Comparison of ENCODE assay signal across 8 mouse cellular contexts in the genomic region with DNA sequence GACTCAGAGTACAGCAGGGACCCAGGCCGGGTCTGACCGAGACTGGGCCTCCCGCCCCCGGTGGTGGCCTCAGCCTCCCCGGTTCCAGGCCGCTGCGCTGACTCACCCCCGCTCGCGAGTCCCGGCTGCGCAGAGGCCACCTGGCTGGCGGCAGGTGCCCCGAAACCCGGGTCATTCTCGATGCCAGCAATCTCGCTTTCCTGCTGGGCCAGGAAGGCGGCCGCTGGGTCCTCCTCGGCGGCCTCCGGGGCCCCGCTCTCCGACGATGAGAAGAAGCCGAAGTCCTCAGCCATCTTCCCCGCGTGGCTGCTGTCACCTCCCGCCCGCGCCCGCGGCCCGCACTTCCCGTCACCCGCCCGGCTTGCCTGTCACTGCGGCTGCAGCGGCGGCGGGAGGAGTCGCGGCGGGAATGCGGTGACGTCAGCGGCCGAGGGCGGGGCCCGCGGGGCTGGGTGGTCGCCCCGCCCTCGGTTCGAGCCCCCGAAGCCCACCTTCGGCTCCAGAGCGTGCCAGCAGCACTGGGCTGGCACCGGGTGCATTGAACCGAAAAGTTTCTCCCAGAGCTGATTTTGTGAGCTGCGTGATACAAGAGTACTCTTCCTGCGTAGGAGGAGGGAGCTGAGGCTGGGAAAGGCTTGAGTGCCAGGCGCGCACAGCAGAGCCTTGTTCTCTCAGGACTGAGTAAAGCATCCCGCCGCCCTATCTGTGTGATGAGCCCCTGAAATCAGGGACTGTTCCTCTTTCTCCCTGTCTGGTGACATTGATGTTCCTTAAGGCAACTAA. TPM values are rescaled to one million over a fixed set of nuclear protein-coding genes. Genes with fewer than 3 reads are reported as not detected.
DNase-seq lines count a peak whose midpoint lies in the region; ATAC-seq and TF ChIP-seq lines count a peak whose summit lies in the region.

A gene (minus strand): TSS at position 373 of the 783 bp plus-strand sequence.

- peaks cover 78% of the 10 kb centered on the region for H3K4me1 ChIP-seq in E14TG2a.4 (replicated peaks; ENCODE audit: low read depth, low read length)
- H3K4me1 ChIP-seq in forebrain, embryonic 14.5 days (ENCODE audit: control insufficient read depth, insufficient read depth, low read length) = 0 out of 2 replicates have a peak, but pooled peaks cover 4% of the 10 kb centered on the region
- peaks cover 26% of the 10 kb centered on the region for H3K4me1 ChIP-seq in neural tube, embryonic 14.5 days (ENCODE audit: control insufficient read depth, insufficient read depth, low read length)

- no peaks in the 10 kb centered on the region for H3K9me3 ChIP-seq in E14TG2a.4 (ENCODE audit: low read length)
- no peaks in the 10 kb centered on the region for H3K9me3 ChIP-seq in forebrain, embryonic 14.5 days (replicated peaks; ENCODE audit: control insufficient read depth, low read length)
- H3K9me3 ChIP-seq in neural tube, embryonic 14.5 days (ENCODE audit: control insufficient read depth, low read length) = no peaks in the 10 kb centered on the region

- peaks cover 10% of the 10 kb centered on the region for H3K36me3 ChIP-seq in E14TG2a.4 (ENCODE audit: insufficient read depth, low read length)
- no peaks in the 10 kb centered on the region for H3K36me3 ChIP-seq in forebrain, embryonic 14.5 days (ENCODE audit: control insufficient read depth, insufficient read depth, low read length)
- H3K36me3 ChIP-seq in neural tube, embryonic 14.5 days (ENCODE audit: control insufficient read depth, insufficient read depth, low read length) = peaks cover under 1% of the 10 kb centered on the region; the same call in 1 of the 2 replicates

- ATAC-seq in cerebellum, adult (ENCODE audit: insufficient number of reproducible peaks, low FRiP score, low TSS enrichment) = peak; percentile 84
- ATAC-seq in forebrain, embryonic 14.5 days = peak; percentile 81
- peak; percentile 72 for ATAC-seq in neural tube, embryonic 14.5 days (ENCODE audit: low read depth)

- peak within 1 kb of the TSS; percentile 84 for H3K4me2 ChIP-seq in forebrain, embryonic 14.5 days (ENCODE audit: low read length)
- H3K4me2 ChIP-seq in neural tube, embryonic 14.5 days (ENCODE audit: low read depth, low read length) = peak within 1 kb of the TSS; percentile 71

- H3K27me3 ChIP-seq in E14TG2a.4 (ENCODE audit: insufficient read depth, low read length) = peaks cover 5% of the 10 kb centered on the region; the same call in 1 of the 2 replicates
- H3K27me3 ChIP-seq in forebrain, embryonic 14.5 days (replicated peaks; ENCODE audit: control insufficient read depth, insufficient read depth, low read length) = no peaks in the 10 kb centered on the region
- no peaks in the 10 kb centered on the region for H3K27me3 ChIP-seq in neural tube, embryonic 14.5 days (ENCODE audit: control insufficient read depth, insufficient read depth, low read length)

- under 1% methylated on average over 66 of the region's 66 CpGs for WGBS in forebrain, embryonic 14.5 days
- under 1% methylated on average over 66 of the region's 66 CpGs for WGBS in large intestine, adult 2 months
- WGBS in neural tube, embryonic 14.5 days = under 1% methylated on average over 60 of the region's 66 CpGs

- no peak for TF ChIP-seq CTCF in E14TG2a.4 (conservative IDR thresholded peaks at IDR 0.05; ENCODE audit: low read length)

- peak; percentile 84 for DNase-seq in forebrain, embryonic 14.5 days (ENCODE audit: low spot score)
- DNase-seq in heart, postnatal 10 days = peak; percentile 91 to 94
- DNase-seq in large intestine, adult 2 months (ENCODE audit: low read depth, low spot score) = no peak
- DNase-seq in lung, adult 18-20 months = peak; percentile 88 to 92
- DNase-seq in testis, postnatal 10 days (ENCODE audit: low spot score) = peak; percentile 95

- H3K9ac ChIP-seq in forebrain, embryonic 14.5 days (ENCODE audit: low read length) = peak within 1 kb of the TSS; percentile 84
- H3K9ac ChIP-seq in neural tube, embryonic 14.5 days (replicated peaks; ENCODE audit: low read depth, low read length) = peak within 1 kb of the TSS; percentile 91

- peak within 1 kb of the TSS; percentile 91 for H3K4me3 ChIP-seq in E14TG2a.4 (replicated peaks; ENCODE audit: low read length)
- peak within 1 kb of the TSS; percentile 66 for H3K4me3 ChIP-seq in forebrain, embryonic 14.5 days (ENCODE audit: low read depth, low read length)
- H3K4me3 ChIP-seq in neural tube, embryonic 14.5 days (ENCODE audit: low read depth, low read length) = peak within 1 kb of the TSS; percentile 75

- intact Hi-C loops in heart, postnatal 10 days (cut with DNase I) = no loop called here

- 0 out of 2 replicates have a peak within 1 kb of the TSS, but pooled peaks have one; percentile 48 for H3K27ac ChIP-seq in forebrain, embryonic 14.5 days (ENCODE audit: low read depth, low read length)
- H3K27ac ChIP-seq in neural tube, embryonic 14.5 days (ENCODE audit: low read depth, low read length) = peak within 1 kb of the TSS; percentile 80

RNA-seq across cellular contexts. Expression of the gene that starts here (rescaled TPM):
- 84.4 and 107 TPM in 2 replicates for polyA plus RNA-seq in forebrain, embryonic 14.5 days (2014; fragmentation: Nextera tagmentation; extraction: Ambion mirVana)
- total RNA-seq in heart, postnatal 10 days (2021) = 100 to 1,000 TPM in 1 of 2 experiments, 10 to 100 TPM in 1; 99.4 to 103 TPM
- 73.5 and 101 TPM in 2 replicates for polyA plus RNA-seq in large intestine, adult 2 months (2012; rRNA removed)
- 172 and 200 TPM in 2 replicates for polyA plus RNA-seq in neural tube, embryonic 14.5 days (2014; fragmentation: Nextera tagmentation; extraction: Ambion mirVana)
